Mouse (Mus musculus): ENCODE data around the gene Npcd.

GRCm38 (mm10) chr15:79822265-79823199 lies 11.5 kb downstream of the Npcd start:
- TF ChIP-seq CTCF (IDR thresholded peaks at IDR 0.05; ENCODE audit: low read depth) (no peak), EP300 (optimal IDR thresholded peaks at IDR 0.05) (no peak)

Data from stomach, postnatal 0 days (tissue).